Mouse (Mus musculus): Measurements from ENCODE around the gene Itgb6. TPM values are rescaled to one million over a fixed set of nuclear protein-coding genes. Genes with fewer than 3 reads are reported as not detected.
A peak's percentile ranks its signal among the peaks of the same experiment; 100 is the strongest.

Gene Itgb6
- polyA plus RNA-seq, 1 experiment from 2014 or later: 1.9 TPM

DNA sequence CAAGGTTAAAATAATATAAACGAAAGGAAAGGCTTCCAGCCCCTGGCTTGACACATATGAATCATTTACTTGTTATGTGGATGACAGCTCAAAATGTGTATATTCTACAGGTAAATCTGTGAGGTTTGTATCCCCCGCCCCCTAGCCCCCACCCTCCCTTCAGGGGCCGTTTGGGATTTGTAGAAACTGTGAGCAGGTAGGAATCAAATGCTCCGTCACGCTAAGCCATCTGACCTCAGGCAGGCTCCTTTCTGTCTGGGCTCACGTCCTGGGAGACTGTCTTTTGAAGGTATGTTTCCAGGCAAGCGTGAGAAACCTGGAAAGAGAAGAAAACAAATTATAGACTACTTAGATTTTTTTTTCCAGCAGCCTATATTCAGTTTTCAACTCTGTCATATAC lies 48.0 kb downstream of the Itgb6 start:
- H3K27me3 ChIP-seq: no peaks in the 10 kb centered on the region
- H3K9ac ChIP-seq (replicated peaks): no peak overlapping the region
- H3K4me2 ChIP-seq: no peak overlapping the region
- no peak overlapping the region for H3K27ac ChIP-seq
- no peaks in the 10 kb centered on the region for H3K9me3 ChIP-seq
- 48% methylated on average over 7 of the region's 7 CpGs for WGBS
- peaks cover 5% of the 10 kb centered on the region; the same call in 1 of the 2 replicates for H3K4me1 ChIP-seq (replicated peaks)
- no peaks in the 10 kb centered on the region for H3K36me3 ChIP-seq
- H3K4me3 ChIP-seq (replicated peaks): no peak overlapping the region
- ATAC-seq (ENCODE audit: insufficient number of reproducible peaks, insufficient read depth, low FRiP score, low TSS enrichment, low read depth): no peak

GRCm38 (mm10) chr2:60672973-60673954 lies 49.2 kb downstream of the Itgb6 start:
- H3K27me3 ChIP-seq: no peaks in the 10 kb centered on the region
- peaks cover 5% of the 10 kb centered on the region; the same call in 1 of the 2 replicates for H3K4me1 ChIP-seq (replicated peaks)
- no peak for ATAC-seq (ENCODE audit: insufficient number of reproducible peaks, insufficient read depth, low FRiP score, low TSS enrichment, low read depth)
- 46% methylated on average over 17 of the region's 17 CpGs for WGBS
- no peaks in the 10 kb centered on the region for H3K9me3 ChIP-seq
- no peak overlapping the region for H3K9ac ChIP-seq (replicated peaks)
- H3K27ac ChIP-seq: 0 out of 2 replicates have a peak overlapping the region, but pooled peaks have one; percentile 4
- H3K36me3 ChIP-seq: no peaks in the 10 kb centered on the region
- no peak overlapping the region for H3K4me3 ChIP-seq (replicated peaks)
- no peak overlapping the region; the same call in 1 of the 2 replicates for H3K4me2 ChIP-seq

DNA sequence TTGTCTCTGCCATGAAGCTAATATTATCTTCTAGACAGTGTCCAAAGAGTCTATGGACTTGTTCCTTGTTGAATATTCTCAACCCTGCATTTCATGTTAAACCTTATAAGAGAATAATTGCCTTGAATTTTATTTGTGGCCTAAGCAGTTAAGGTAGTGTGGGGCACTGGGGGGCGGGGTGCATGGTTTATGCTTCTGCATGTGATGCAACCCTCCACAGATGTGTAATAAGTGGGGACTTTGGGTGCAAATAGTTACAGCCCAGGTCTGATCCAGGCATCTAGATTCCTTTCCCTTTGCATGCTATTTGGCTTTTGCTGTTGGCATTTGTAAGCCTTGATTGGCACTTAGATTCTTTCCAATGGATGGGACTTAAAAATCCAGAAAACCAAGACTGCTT lies 51.2 kb downstream of the Itgb6 start:
- WGBS: 89% methylated on average over 1 of the region's 1 CpGs
- Histone ChIP-seq H3K27ac (no peak overlapping the region), H3K4me1 (replicated peaks) (peaks cover 5% of the 10 kb centered on the region; the same call in 1 of the 2 replicates), H3K9ac (replicated peaks) (no peak overlapping the region), H3K9me3 (no peaks in the 10 kb centered on the region), H3K36me3 (no peaks in the 10 kb centered on the region), H3K4me3 (replicated peaks) (no peak overlapping the region), H3K27me3 (no peaks in the 10 kb centered on the region), H3K4me2 (no peak overlapping the region)
- no peak for ATAC-seq (ENCODE audit: insufficient number of reproducible peaks, insufficient read depth, low FRiP score, low TSS enrichment, low read depth)

- 84% methylated on average over 1 of the region's 1 CpGs for WGBS
- Histone ChIP-seq H3K4me2 (no peak overlapping the region), H3K27ac (no peak overlapping the region), H3K4me1 (replicated peaks) (no peaks in the 10 kb centered on the region), H3K4me3 (replicated peaks) (no peak overlapping the region), H3K36me3 (no peaks in the 10 kb centered on the region), H3K9me3 (no peaks in the 10 kb centered on the region), H3K27me3 (no peaks in the 10 kb centered on the region), H3K9ac (replicated peaks) (no peak overlapping the region)
- ATAC-seq (ENCODE audit: insufficient number of reproducible peaks, insufficient read depth, low FRiP score, low TSS enrichment, low read depth): no peak
These were observed 59.4 kb downstream of the Itgb6 start for GRCm38 (mm10) chr2:60663071-60663470.

- Histone ChIP-seq H3K9me3 (no peaks in the 10 kb centered on the region), H3K36me3 (no peaks in the 10 kb centered on the region), H3K4me1 (replicated peaks) (no peaks in the 10 kb centered on the region), H3K27ac (no peak overlapping the region), H3K9ac (replicated peaks) (no peak overlapping the region), H3K4me3 (replicated peaks) (no peak overlapping the region), H3K4me2 (no peak overlapping the region), H3K27me3 (no peaks in the 10 kb centered on the region)
- 87% methylated on average over 4 of the region's 4 CpGs for WGBS
- no peak for ATAC-seq (ENCODE audit: insufficient number of reproducible peaks, insufficient read depth, low FRiP score, low TSS enrichment, low read depth)
These were observed 62.5 kb downstream of the Itgb6 start for GRCm38 (mm10) chr2:60659993-60660392.

DNA sequence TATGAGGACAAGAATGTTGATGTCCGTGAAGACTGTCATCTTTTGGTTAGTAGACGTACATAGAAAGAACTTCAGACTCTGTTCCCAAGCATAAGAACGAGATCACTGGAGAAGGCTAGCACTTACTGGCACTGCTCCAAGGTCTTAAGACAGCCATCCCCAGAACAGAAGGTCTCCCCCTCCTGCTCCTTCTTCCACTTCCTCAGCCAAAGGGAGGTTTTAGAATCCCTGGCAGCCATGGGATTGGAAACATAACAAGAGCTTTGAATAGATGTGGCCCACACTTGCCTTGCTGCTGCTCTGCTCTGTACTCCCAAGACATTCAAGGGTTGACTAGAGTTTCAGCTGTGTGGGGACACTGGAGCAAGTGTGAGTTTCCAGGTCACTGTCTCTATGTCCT lies 63.5 kb downstream of the Itgb6 start:
- no peak for ATAC-seq (ENCODE audit: insufficient number of reproducible peaks, insufficient read depth, low FRiP score, low TSS enrichment, low read depth)
- Histone ChIP-seq H3K27ac (no peak overlapping the region), H3K9ac (replicated peaks) (no peak overlapping the region), H3K27me3 (no peaks in the 10 kb centered on the region), H3K4me2 (no peak overlapping the region), H3K9me3 (no peaks in the 10 kb centered on the region), H3K4me1 (replicated peaks) (no peaks in the 10 kb centered on the region), H3K36me3 (no peaks in the 10 kb centered on the region), H3K4me3 (replicated peaks) (no peak overlapping the region)
- WGBS: 89% methylated on average over 3 of the region's 3 CpGs

DNA sequence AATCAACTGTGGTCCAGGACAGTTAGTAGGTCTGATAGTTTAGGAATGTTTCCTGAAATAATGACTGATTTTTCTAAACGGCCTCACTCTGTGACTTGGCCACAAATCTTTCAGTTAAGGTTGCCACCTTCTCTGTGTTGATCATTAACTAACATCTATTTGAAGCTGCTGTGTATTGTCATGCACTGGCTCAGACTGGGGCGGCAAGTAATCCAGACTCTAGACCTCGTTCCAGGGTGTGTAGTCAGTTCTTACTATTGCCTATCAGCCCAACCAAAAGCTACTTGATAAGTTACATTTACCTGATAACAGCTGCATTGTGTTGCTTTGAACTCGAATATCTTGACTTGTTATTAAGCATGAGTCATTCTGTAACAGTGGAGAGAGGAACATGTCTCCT lies 67.6 kb downstream of the Itgb6 start:
- H3K4me2 ChIP-seq: no peak overlapping the region
- 81% methylated on average over 4 of the region's 4 CpGs for WGBS
- no peaks in the 10 kb centered on the region for H3K9me3 ChIP-seq
- no peaks in the 10 kb centered on the region for H3K36me3 ChIP-seq
- no peak overlapping the region for H3K4me3 ChIP-seq (replicated peaks)
- H3K4me1 ChIP-seq (replicated peaks): peaks cover 6% of the 10 kb centered on the region
- no peak overlapping the region for H3K27ac ChIP-seq
- H3K27me3 ChIP-seq: no peaks in the 10 kb centered on the region
- ATAC-seq (ENCODE audit: insufficient number of reproducible peaks, insufficient read depth, low FRiP score, low TSS enrichment, low read depth): no peak
- H3K9ac ChIP-seq (replicated peaks): no peak overlapping the region

GRCm38 (mm10) chr2:60650155-60650554 lies 72.3 kb downstream of the Itgb6 start:
- no peak overlapping the region for H3K4me3 ChIP-seq (replicated peaks)
- H3K9me3 ChIP-seq: no peaks in the 10 kb centered on the region
- H3K27me3 ChIP-seq: no peaks in the 10 kb centered on the region
- no peak for ATAC-seq (ENCODE audit: insufficient number of reproducible peaks, insufficient read depth, low FRiP score, low TSS enrichment, low read depth)
- H3K4me1 ChIP-seq (replicated peaks): peaks cover 11% of the 10 kb centered on the region
- H3K4me2 ChIP-seq: no peak overlapping the region
- no peak overlapping the region for H3K27ac ChIP-seq
- 73% methylated on average over 5 of the region's 5 CpGs for WGBS
- H3K9ac ChIP-seq (replicated peaks): no peak overlapping the region
- no peaks in the 10 kb centered on the region for H3K36me3 ChIP-seq

GRCm38 (mm10) chr2:60647650-60648049 lies 74.8 kb downstream of the Itgb6 start:
- no peaks in the 10 kb centered on the region for H3K36me3 ChIP-seq
- H3K4me2 ChIP-seq: no peak overlapping the region
- H3K4me3 ChIP-seq (replicated peaks): no peak overlapping the region
- WGBS: 60% methylated on average over 5 of the region's 5 CpGs
- peaks cover 11% of the 10 kb centered on the region for H3K4me1 ChIP-seq (replicated peaks)
- no peak for ATAC-seq (ENCODE audit: insufficient number of reproducible peaks, insufficient read depth, low FRiP score, low TSS enrichment, low read depth)
- H3K9ac ChIP-seq (replicated peaks): no peak overlapping the region
- H3K9me3 ChIP-seq: no peaks in the 10 kb centered on the region
- no peak overlapping the region for H3K27ac ChIP-seq
- no peaks in the 10 kb centered on the region for H3K27me3 ChIP-seq

DNA sequence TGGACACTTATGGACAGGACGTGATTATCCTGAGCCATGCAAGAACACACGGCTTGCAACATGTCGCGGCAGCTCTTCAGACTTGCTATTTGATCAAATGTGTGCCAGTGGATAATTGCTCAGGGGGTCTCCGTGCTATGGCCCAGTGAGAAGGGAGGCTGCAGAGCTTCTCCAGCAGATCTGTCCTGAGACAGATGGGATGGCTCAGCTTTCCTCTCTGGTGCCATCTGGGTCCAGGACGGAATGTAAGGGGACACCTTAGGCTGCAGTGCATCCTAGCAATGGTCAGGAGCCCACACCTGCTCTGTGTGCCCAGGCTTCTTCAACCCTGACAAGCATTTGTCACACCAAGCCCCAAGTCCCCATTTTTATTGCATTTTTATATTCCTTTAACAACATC lies 75.9 kb downstream of the Itgb6 start:
- H3K4me1 ChIP-seq (replicated peaks): peaks cover 11% of the 10 kb centered on the region
- 93% methylated on average over 6 of the region's 6 CpGs for WGBS
- no peak for ATAC-seq (ENCODE audit: insufficient number of reproducible peaks, insufficient read depth, low FRiP score, low TSS enrichment, low read depth)

DNA sequence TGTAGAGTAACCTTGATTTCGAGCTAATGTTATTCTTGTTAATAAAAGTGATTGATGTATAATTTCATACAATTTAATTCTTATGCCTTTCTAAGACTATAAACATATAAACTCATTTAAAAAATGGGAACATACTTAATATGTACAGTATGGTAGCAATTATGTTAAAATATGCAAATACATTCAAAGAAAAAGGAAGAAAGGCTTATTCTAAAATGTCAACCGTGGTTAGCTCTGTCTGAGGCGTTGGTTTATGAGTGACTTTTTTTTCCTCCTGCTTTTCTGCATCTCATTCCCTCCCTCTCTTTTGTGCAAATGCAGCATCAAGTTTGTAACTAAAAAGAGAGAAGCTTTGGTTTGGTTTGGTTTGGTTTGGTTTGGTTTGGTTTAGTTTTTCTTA lies 79.0 kb downstream of the Itgb6 start:
- Histone ChIP-seq H3K4me2 (no peak overlapping the region), H3K4me3 (replicated peaks) (no peak overlapping the region), H3K36me3 (no peaks in the 10 kb centered on the region), H3K4me1 (replicated peaks) (peaks cover 5% of the 10 kb centered on the region), H3K27ac (no peak overlapping the region), H3K9me3 (no peaks in the 10 kb centered on the region), H3K9ac (replicated peaks) (no peak overlapping the region), H3K27me3 (no peaks in the 10 kb centered on the region)
- 79% methylated on average over 3 of the region's 3 CpGs for WGBS
- ATAC-seq (ENCODE audit: insufficient number of reproducible peaks, insufficient read depth, low FRiP score, low TSS enrichment, low read depth): no peak

More for the DNA sequence above, 75.9 kb downstream of the Itgb6 start:
- no peaks in the 10 kb centered on the region for H3K9me3 ChIP-seq
- no peak overlapping the region for H3K4me3 ChIP-seq (replicated peaks)
- no peak overlapping the region for H3K27ac ChIP-seq
- no peaks in the 10 kb centered on the region for H3K27me3 ChIP-seq
- no peak overlapping the region for H3K9ac ChIP-seq (replicated peaks)
- no peaks in the 10 kb centered on the region for H3K36me3 ChIP-seq
- H3K4me2 ChIP-seq: no peak overlapping the region
